Mouse (Mus musculus): ENCODE data around the gene Olfr524. TPM values are rescaled to one million over a fixed set of nuclear protein-coding genes. Genes with fewer than 3 reads are reported as not detected.

Olfr524 gene
- polyA plus RNA-seq, 2 experiments, result not detected

GRCm38 (mm10) chr7:140186646-140187620 lies 18.8 kb downstream of the Olfr524 start:
- ATAC-seq (ENCODE audit: low FRiP score, low read depth) (no peak), DNase-seq (ENCODE audit: low spot score) (no peak)
- Histone ChIP-seq H3K9me3 (ENCODE audit: control insufficient read depth, low read length) (no peaks in the 10 kb centered on the region), H3K4me1 (ENCODE audit: control insufficient read depth, insufficient read depth, low read length) (no peaks in the 10 kb centered on the region), H3K36me3 (ENCODE audit: control insufficient read depth, insufficient read depth, low read length) (no peaks in the 10 kb centered on the region), H3K9ac (ENCODE audit: low read depth, low read length, severe bottlenecking) (no peak overlapping the region), H3K27me3 (ENCODE audit: control insufficient read depth, insufficient read depth, low read length) (no peaks in the 10 kb centered on the region), H3K4me3 (replicated peaks; ENCODE audit: low read length) (no peak overlapping the region), H3K4me2 (replicated peaks; ENCODE audit: low read depth, low read length, severe bottlenecking) (no peak overlapping the region), H3K27ac (replicated peaks; ENCODE audit: low read depth, low read length) (no peak overlapping the region)
- WGBS, result 61% methylated on average over 18 of the region's 18 CpGs
- TF ChIP-seq POLR2A (IDR thresholded peaks at IDR 0.05; ENCODE audit: borderline replicate concordance, extremely low read depth, insufficient read depth, insufficient read length), result no peak

DNA sequence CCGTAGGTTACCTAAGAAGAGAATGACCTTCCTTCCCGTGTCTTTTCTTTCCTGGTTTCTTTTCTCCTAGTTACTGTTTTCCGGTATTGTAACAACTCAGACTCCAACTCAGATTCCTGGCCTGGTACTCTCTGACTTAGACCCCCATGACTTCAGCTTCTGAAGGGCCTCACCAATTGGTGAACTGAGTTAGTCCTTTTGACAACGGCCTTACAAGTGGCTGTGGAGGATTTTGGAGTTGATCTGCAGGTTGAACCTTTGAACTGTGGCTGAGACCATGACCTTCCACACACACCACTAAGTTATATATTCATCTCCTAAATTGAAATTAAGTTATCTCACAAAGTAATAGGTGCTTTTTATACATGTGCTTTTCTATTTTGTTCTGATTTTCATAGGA lies 21.6 kb downstream of the Olfr524 start:
- ATAC-seq (ENCODE audit: low FRiP score, low read depth) (no peak), DNase-seq (ENCODE audit: low spot score) (no peak)
- Histone ChIP-seq H3K4me1 (ENCODE audit: control insufficient read depth, insufficient read depth, low read length) (no peaks in the 10 kb centered on the region), H3K4me3 (replicated peaks; ENCODE audit: low read length) (no peak overlapping the region), H3K4me2 (replicated peaks; ENCODE audit: low read depth, low read length, severe bottlenecking) (no peak overlapping the region), H3K27ac (replicated peaks; ENCODE audit: low read depth, low read length) (no peak overlapping the region), H3K27me3 (ENCODE audit: control insufficient read depth, insufficient read depth, low read length) (no peaks in the 10 kb centered on the region), H3K9me3 (ENCODE audit: control insufficient read depth, low read length) (no peaks in the 10 kb centered on the region), H3K9ac (ENCODE audit: low read depth, low read length, severe bottlenecking) (no peak overlapping the region), H3K36me3 (ENCODE audit: control insufficient read depth, insufficient read depth, low read length) (no peaks in the 10 kb centered on the region)
- WGBS, result 87% methylated on average over 4 of the region's 4 CpGs
- TF ChIP-seq POLR2A (IDR thresholded peaks at IDR 0.05; ENCODE audit: borderline replicate concordance, extremely low read depth, insufficient read depth, insufficient read length), result no peak

GRCm38 (mm10) chr7:140180692-140181091 lies 25.1 kb downstream of the Olfr524 start:
- Histone ChIP-seq H3K4me3 (replicated peaks; ENCODE audit: low read length) (no peak overlapping the region), H3K4me1 (ENCODE audit: control insufficient read depth, insufficient read depth, low read length) (no peaks in the 10 kb centered on the region), H3K4me2 (replicated peaks; ENCODE audit: low read depth, low read length, severe bottlenecking) (no peak overlapping the region), H3K9ac (ENCODE audit: low read depth, low read length, severe bottlenecking) (no peak overlapping the region), H3K36me3 (ENCODE audit: control insufficient read depth, insufficient read depth, low read length) (no peaks in the 10 kb centered on the region), H3K27ac (replicated peaks; ENCODE audit: low read depth, low read length) (no peak overlapping the region), H3K9me3 (ENCODE audit: control insufficient read depth, low read length) (no peaks in the 10 kb centered on the region), H3K27me3 (ENCODE audit: control insufficient read depth, insufficient read depth, low read length) (no peaks in the 10 kb centered on the region)
- WGBS, result 86% methylated on average over 2 of the region's 2 CpGs
- no peak for ATAC-seq (ENCODE audit: low FRiP score, low read depth)
- TF ChIP-seq POLR2A (IDR thresholded peaks at IDR 0.05; ENCODE audit: borderline replicate concordance, extremely low read depth, insufficient read depth, insufficient read length), result no peak
- no peak for DNase-seq (ENCODE audit: low spot score)

GRCm38 (mm10) chr7:140179176-140179575 lies 26.6 kb downstream of the Olfr524 start:
- Histone ChIP-seq H3K9ac (ENCODE audit: low read depth, low read length, severe bottlenecking) (no peak overlapping the region), H3K36me3 (ENCODE audit: control insufficient read depth, insufficient read depth, low read length) (no peaks in the 10 kb centered on the region), H3K27ac (replicated peaks; ENCODE audit: low read depth, low read length) (no peak overlapping the region), H3K27me3 (ENCODE audit: control insufficient read depth, insufficient read depth, low read length) (no peaks in the 10 kb centered on the region), H3K4me2 (replicated peaks; ENCODE audit: low read depth, low read length, severe bottlenecking) (no peak overlapping the region), H3K4me1 (ENCODE audit: control insufficient read depth, insufficient read depth, low read length) (no peaks in the 10 kb centered on the region), H3K4me3 (replicated peaks; ENCODE audit: low read length) (no peak overlapping the region), H3K9me3 (ENCODE audit: control insufficient read depth, low read length) (no peaks in the 10 kb centered on the region)
- TF ChIP-seq POLR2A (IDR thresholded peaks at IDR 0.05; ENCODE audit: borderline replicate concordance, extremely low read depth, insufficient read depth, insufficient read length), result no peak
- no peak for ATAC-seq (ENCODE audit: low FRiP score, low read depth)
- no peak for DNase-seq (ENCODE audit: low spot score)
- 97% methylated on average over 2 of the region's 2 CpGs for WGBS

GRCm38 (mm10) chr7:140172936-140173335 lies 32.8 kb downstream of the Olfr524 start, which contains the start of gene Olfr523:
Gene Olfr523 (plus strand): TSS chr7:140173217.
- Histone ChIP-seq H3K9ac (ENCODE audit: low read depth, low read length, severe bottlenecking) (no peak within 1 kb of the TSS), H3K4me1 (ENCODE audit: control insufficient read depth, insufficient read depth, low read length) (no peaks in the 10 kb centered on the region), H3K36me3 (ENCODE audit: control insufficient read depth, insufficient read depth, low read length) (no peaks in the 10 kb centered on the region), H3K27me3 (ENCODE audit: control insufficient read depth, insufficient read depth, low read length) (no peaks in the 10 kb centered on the region), H3K27ac (replicated peaks; ENCODE audit: low read depth, low read length) (no peak within 1 kb of the TSS), H3K9me3 (ENCODE audit: control insufficient read depth, low read length) (no peaks in the 10 kb centered on the region), H3K4me3 (replicated peaks; ENCODE audit: low read length) (no peak within 1 kb of the TSS), H3K4me2 (replicated peaks; ENCODE audit: low read depth, low read length, severe bottlenecking) (no peak within 1 kb of the TSS)
- no peak for DNase-seq (ENCODE audit: low spot score)
- no peak for TF ChIP-seq POLR2A (IDR thresholded peaks at IDR 0.05; ENCODE audit: borderline replicate concordance, extremely low read depth, insufficient read depth, insufficient read length)
- 21% methylated on average over 1 of the region's 1 CpGs for WGBS
- ATAC-seq (ENCODE audit: low FRiP score, low read depth), result no peak

Data from limb, embryonic 14.5 days (tissue).